18 mouse cellular contexts compared by ENCODE assay signal in genomic region chr9:49087317-49087716, GRCm38 (mm10). TPM values are rescaled to one million over a fixed set of nuclear protein-coding genes. Genes with fewer than 3 reads are reported as not detected.
DNase-seq lines count a peak whose midpoint lies in the region; ATAC-seq lines count a peak whose summit lies in the region.
"Had no signal": no experiment of that assay in that cellular context is flagged by ENCODE, and none has a peak within 500 bp of the region (broad histone marks: within the 10 kb centered on the region; RNA-seq: fewer than 3 reads in every experiment).

No protein-coding gene starts in this region.

- peak; percentile 57 for DNase-seq in forebrain, embryonic 11.5 days (ENCODE audit: low spot score)
- peak; percentile 14 for DNase-seq in kidney, postnatal 10 days
- DNase-seq in embryo, embryonic 10.5 days (ENCODE audit: low spot score), result peak; percentile 54
- DNase-seq in frontal cortex, postnatal 10 days (ENCODE audit: low spot score in 2 of 2), result no peak
- no peak for DNase-seq in gastrocnemius, postnatal 36 days
- DNase-seq: cerebellum, postnatal 25 days; gastrocnemius, postnatal 14 days; layer of hippocampus, postnatal 36 days; liver, embryonic 13.5 days had no signal

- H3K4me1 ChIP-seq in forebrain, embryonic 11.5 days (replicated peaks; ENCODE audit: control insufficient read depth, insufficient read depth, low read length), result peaks cover 3% of the 10 kb centered on the region; the same call in 1 of the 2 replicates
- peaks cover 15% of the 10 kb centered on the region for H3K4me1 ChIP-seq in forebrain, embryonic 13.5 days
- H3K4me1 ChIP-seq in kidney, embryonic 15.5 days, result no peaks in the 10 kb centered on the region
- peaks cover 8% of the 10 kb centered on the region for H3K4me1 ChIP-seq in midbrain, embryonic 13.5 days (replicated peaks)
- H3K4me1 ChIP-seq: heart, embryonic 10.5 days; liver, embryonic 13.5 days had no signal

- intact Hi-C loops in gastrocnemius, postnatal 36 days (cut with DNase I), result no loop called here

- WGBS in forebrain, embryonic 11.5 days, result 14% methylated on average over 11 of the region's 11 CpGs
- WGBS in forebrain, embryonic 13.5 days, result 7% methylated on average over 11 of the region's 11 CpGs
- 36% methylated on average over 11 of the region's 11 CpGs for WGBS in kidney, embryonic 15.5 days
- 10% methylated on average over 11 of the region's 11 CpGs for WGBS in midbrain, embryonic 13.5 days

- H3K27ac ChIP-seq in forebrain, embryonic 11.5 days (ENCODE audit: low read depth, low read length), result no peak overlapping the region
- H3K27ac ChIP-seq in forebrain, embryonic 13.5 days, result no peak overlapping the region
- H3K27ac ChIP-seq in kidney, embryonic 15.5 days, result no peak overlapping the region
- H3K27ac ChIP-seq in midbrain, embryonic 13.5 days, result no peak overlapping the region
- H3K27ac ChIP-seq: heart, embryonic 10.5 days; liver, embryonic 13.5 days had no signal

- H3K36me3 ChIP-seq in forebrain, embryonic 11.5 days (ENCODE audit: control insufficient read depth, insufficient read depth, low read length), result no peaks in the 10 kb centered on the region
- peaks cover 5% of the 10 kb centered on the region; the same call in 1 of the 2 replicates for H3K36me3 ChIP-seq in forebrain, embryonic 13.5 days (ENCODE audit: poor library complexity, severe bottlenecking)
- no peaks in the 10 kb centered on the region for H3K36me3 ChIP-seq in kidney, embryonic 15.5 days
- H3K36me3 ChIP-seq in midbrain, embryonic 13.5 days, result no peaks in the 10 kb centered on the region
- H3K36me3 ChIP-seq: heart, embryonic 10.5 days had no signal

- no peaks in the 10 kb centered on the region for H3K27me3 ChIP-seq in forebrain, embryonic 11.5 days (ENCODE audit: control insufficient read depth, insufficient read depth, low read length)
- H3K27me3 ChIP-seq in forebrain, embryonic 13.5 days, result 0 out of 2 replicates have a peak, but pooled peaks cover 3% of the 10 kb centered on the region
- H3K27me3 ChIP-seq in kidney, embryonic 15.5 days, result no peaks in the 10 kb centered on the region
- H3K27me3 ChIP-seq in midbrain, embryonic 13.5 days, result no peaks in the 10 kb centered on the region
- H3K27me3 ChIP-seq: CH12.LX; liver, embryonic 13.5 days had no signal

- H3K4me3 ChIP-seq in forebrain, embryonic 11.5 days (ENCODE audit: low read depth, low read length), result no peak overlapping the region
- H3K4me3 ChIP-seq in forebrain, embryonic 13.5 days, result no peak overlapping the region
- no peak overlapping the region for H3K4me3 ChIP-seq in kidney, embryonic 15.5 days (replicated peaks)
- no peak overlapping the region for H3K4me3 ChIP-seq in midbrain, embryonic 13.5 days (replicated peaks)
- H3K4me3 ChIP-seq: heart, embryonic 10.5 days; liver, embryonic 13.5 days had no signal

- H3K4me2 ChIP-seq in forebrain, embryonic 11.5 days (ENCODE audit: low read depth, low read length, severe bottlenecking), result no peak overlapping the region
- no peak overlapping the region for H3K4me2 ChIP-seq in forebrain, embryonic 13.5 days
- H3K4me2 ChIP-seq in kidney, embryonic 15.5 days, result no peak overlapping the region
- H3K4me2 ChIP-seq in midbrain, embryonic 13.5 days (replicated peaks), result no peak overlapping the region
- H3K4me2 ChIP-seq: liver, embryonic 13.5 days had no signal

- 0 out of 2 replicates have a peak, but pooled peaks have one; percentile 39 for ATAC-seq in forebrain, embryonic 11.5 days (replicated peaks; ENCODE audit: low FRiP score)
- ATAC-seq in forebrain, embryonic 13.5 days, result no peak
- no peak; the same call in 1 of the 2 replicates for ATAC-seq in kidney, embryonic 15.5 days (replicated peaks; ENCODE audit: low FRiP score)
- ATAC-seq in midbrain, embryonic 13.5 days, result peak; percentile 62; the same call in 1 of the 2 replicates
- ATAC-seq: intestine, embryonic 16.5 days had no signal

- no peak overlapping the region for H3K9ac ChIP-seq in forebrain, embryonic 11.5 days (ENCODE audit: low read length)
- no peak overlapping the region for H3K9ac ChIP-seq in forebrain, embryonic 13.5 days
- H3K9ac ChIP-seq in kidney, embryonic 15.5 days, result no peak overlapping the region
- no peak overlapping the region for H3K9ac ChIP-seq in midbrain, embryonic 13.5 days (replicated peaks)
- H3K9ac ChIP-seq: liver, embryonic 13.5 days had no signal

- no peaks in the 10 kb centered on the region for H3K9me3 ChIP-seq in forebrain, embryonic 11.5 days (ENCODE audit: control insufficient read depth, low read length)
- H3K9me3 ChIP-seq in forebrain, embryonic 13.5 days (replicated peaks), result no peaks in the 10 kb centered on the region
- no peaks in the 10 kb centered on the region for H3K9me3 ChIP-seq in kidney, embryonic 15.5 days (replicated peaks)
- H3K9me3 ChIP-seq in midbrain, embryonic 13.5 days, result no peaks in the 10 kb centered on the region
- H3K9me3 ChIP-seq: heart, embryonic 10.5 days; liver, embryonic 13.5 days had no signal

RNA-seq across cellular contexts. Expression of gene Tmprss5, which starts 6.3 kb away (rescaled TPM):
- 1.0 TPM in 2 replicates for polyA plus RNA-seq in forebrain, embryonic 11.5 days (2014; fragmentation: Nextera tagmentation; extraction: Ambion mirVana)
- polyA plus RNA-seq in forebrain, embryonic 13.5 days (2015; fragmentation: Nextera tagmentation; extraction: Ambion mirVana), result 0.93 and 1.9 TPM in 2 replicates
- polyA plus RNA-seq in kidney, embryonic 15.5 days (2015; fragmentation: Nextera tagmentation; extraction: Ambion mirVana), result 0.36 and 0.39 TPM in 2 replicates
- 2.3 and 2.4 TPM in 2 replicates for polyA plus RNA-seq in midbrain, embryonic 13.5 days (2015; fragmentation: Nextera tagmentation; extraction: Ambion mirVana)
- under 1 TPM in 1 of 2 experiments, not detected in 1; 0.42 TPM for total RNA-seq in gastrocnemius, postnatal 36 days (2021)
- total RNA-seq: CH12.LX; heart, postnatal 25 days; megakaryocyte progenitor cell, adult 5-6 weeks had no signal
- polyA plus RNA-seq: limb, embryonic 11.5 days; liver, embryonic 13.5 days had no signal

RNA-seq across cellular contexts. Expression of gene Zw10, which starts 31.9 kb away (rescaled TPM):
- polyA plus RNA-seq in forebrain, embryonic 11.5 days (2014; fragmentation: Nextera tagmentation; extraction: Ambion mirVana), result 59.5 and 60.3 TPM in 2 replicates
- 40.2 and 44.7 TPM in 2 replicates for polyA plus RNA-seq in forebrain, embryonic 13.5 days (2015; fragmentation: Nextera tagmentation; extraction: Ambion mirVana)
- 38.4 and 41.5 TPM in 2 replicates for polyA plus RNA-seq in kidney, embryonic 15.5 days (2015; fragmentation: Nextera tagmentation; extraction: Ambion mirVana)
- 29.7 and 33.4 TPM in 2 replicates for polyA plus RNA-seq in midbrain, embryonic 13.5 days (2015; fragmentation: Nextera tagmentation; extraction: Ambion mirVana)
- 1 to 10 TPM; 7.4 to 8.4 TPM for total RNA-seq in gastrocnemius, postnatal 36 days (2021)

Comparison
In these comparisons a context has a peak if more than half of its experiments do, and no peak if none do; other contexts are left out.
1. ATAC-seq: peak in forebrain, embryonic 11.5 days (single experiment) and midbrain, embryonic 13.5 days (single experiment); none in forebrain, embryonic 13.5 days (single experiment) and kidney, embryonic 15.5 days (single experiment).
2. DNase-seq: peak in forebrain, embryonic 11.5 days (single experiment), kidney, postnatal 10 days (single experiment) and embryo, embryonic 10.5 days (single experiment); none in frontal cortex, postnatal 10 days (0 of 2) and gastrocnemius, postnatal 36 days (0 of 2).